Mouse (Mus musculus): ENCODE measurements around the gene Kiss1. TPM values are rescaled to one million over a fixed set of nuclear protein-coding genes. Genes with fewer than 3 reads are reported as not detected.

Kiss1 gene
- polyA plus RNA-seq (2012; rRNA removed) = not detected in 2 replicates

DNA sequence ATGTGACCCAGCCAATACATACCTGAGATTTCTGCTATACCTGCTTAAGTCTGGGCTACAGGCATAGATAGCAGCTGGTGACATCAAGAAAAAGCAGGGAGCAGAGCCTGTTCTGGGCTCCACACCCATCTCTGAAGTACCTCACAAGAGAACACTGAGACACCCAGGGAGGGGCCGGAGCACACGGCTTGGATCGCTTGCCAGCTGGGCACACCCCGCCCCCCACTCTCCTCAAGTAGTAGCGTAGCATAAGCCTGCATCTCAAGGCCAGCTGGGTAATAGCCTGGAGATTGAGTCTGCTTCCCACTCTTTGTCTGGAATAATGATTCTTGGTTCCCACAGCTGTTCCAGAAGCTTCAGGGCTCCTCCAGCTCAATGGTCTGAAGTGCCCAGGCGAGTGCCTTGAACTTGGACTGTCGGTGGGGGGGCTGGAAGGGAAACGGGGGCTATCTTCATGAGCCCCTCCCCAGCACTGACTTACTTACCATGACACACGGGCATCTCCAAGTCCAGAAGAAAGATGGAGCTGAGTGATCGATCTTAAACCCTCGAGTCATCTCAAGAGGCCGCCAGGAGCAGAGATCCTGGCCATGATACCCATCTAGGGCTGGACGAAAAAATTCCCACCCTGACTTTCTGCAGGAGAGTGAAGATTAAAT, at the start of gene Kiss1:
TSS of gene Kiss1 (plus strand) at position 609 of the 659 bp plus-strand sequence.
- TF ChIP-seq POLR2A (IDR thresholded peaks at IDR 0.05; ENCODE audit: borderline replicate concordance, extremely low read depth, insufficient read depth, insufficient read length, poor library complexity, severe bottlenecking) (no peak), CTCF (IDR thresholded peaks at IDR 0.05; ENCODE audit: borderline replicate concordance, extremely low read depth, insufficient read depth, insufficient read length) (no peak)
- peak; percentile 73 for DNase-seq (ENCODE audit: low read depth)

DNA sequence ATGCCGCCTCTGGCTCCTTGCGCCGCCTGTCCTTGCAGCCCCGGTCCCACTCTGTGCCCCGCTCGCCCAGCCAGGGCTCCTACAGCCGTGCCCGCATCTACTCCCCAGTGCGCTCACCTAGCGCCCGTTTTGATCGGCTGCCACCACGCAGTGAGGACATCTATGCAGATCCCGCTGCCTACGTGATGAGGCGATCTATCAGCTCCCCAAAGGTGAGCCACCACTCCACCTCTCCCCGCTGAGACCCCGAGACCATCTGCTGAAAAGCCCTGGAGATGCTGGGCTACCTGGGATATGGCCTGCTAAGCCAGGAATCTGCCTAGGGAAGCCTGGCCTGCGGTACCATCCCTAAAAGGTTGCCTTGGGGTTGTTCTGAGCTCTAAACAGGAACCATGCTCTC, 47.5 kb upstream of the Kiss1 start:
- no peak for TF ChIP-seq POLR2A (IDR thresholded peaks at IDR 0.05; ENCODE audit: borderline replicate concordance, extremely low read depth, insufficient read depth, insufficient read length, poor library complexity, severe bottlenecking)
- no peak for TF ChIP-seq CTCF (IDR thresholded peaks at IDR 0.05; ENCODE audit: borderline replicate concordance, extremely low read depth, insufficient read depth, insufficient read length)
- no peak for DNase-seq (ENCODE audit: low read depth)

DNA sequence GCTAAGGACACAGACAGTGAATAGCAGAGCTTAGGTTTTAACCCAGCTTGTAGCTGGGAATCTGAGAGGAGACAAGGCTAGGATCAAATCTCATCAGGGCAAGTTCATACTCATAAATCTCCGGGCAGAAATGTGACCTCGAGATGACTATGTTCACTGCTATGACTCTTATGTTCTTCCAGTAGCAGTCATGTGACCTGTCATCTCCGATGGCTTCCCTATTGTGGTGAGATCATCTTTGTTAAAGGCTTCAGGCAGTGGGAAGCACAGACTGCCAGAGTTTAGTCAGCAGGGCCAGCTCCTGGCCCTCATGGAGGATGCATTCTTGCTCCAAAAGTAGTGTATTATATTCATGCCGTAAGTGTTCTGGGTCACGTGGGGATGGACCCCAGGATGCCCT, 44.7 kb upstream of the Kiss1 start:
- no peak for TF ChIP-seq CTCF (IDR thresholded peaks at IDR 0.05; ENCODE audit: borderline replicate concordance, extremely low read depth, insufficient read depth, insufficient read length)
- no peak for TF ChIP-seq POLR2A (IDR thresholded peaks at IDR 0.05; ENCODE audit: borderline replicate concordance, extremely low read depth, insufficient read depth, insufficient read length, poor library complexity, severe bottlenecking)
- no peak for DNase-seq (ENCODE audit: low read depth)

DNA sequence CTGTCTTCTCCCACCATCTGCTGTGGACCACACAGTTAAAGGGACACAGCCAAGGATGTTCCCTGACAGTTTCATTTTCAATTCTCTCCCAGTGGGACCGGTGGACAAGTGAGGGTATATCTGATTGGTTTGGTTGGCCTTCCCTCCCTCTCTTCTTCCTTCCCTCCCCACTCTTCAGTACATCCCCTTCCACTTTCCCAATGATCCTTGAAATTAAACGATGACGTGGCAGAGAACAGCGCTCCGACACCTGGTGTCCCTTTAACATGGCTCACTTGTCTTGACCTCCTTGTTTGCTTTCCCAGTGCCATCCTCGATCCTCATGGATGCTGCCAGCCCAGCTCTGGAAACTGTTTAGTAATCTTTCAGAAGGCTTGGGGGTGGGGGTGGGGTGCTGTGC, 43.1 kb upstream of the Kiss1 start:
- TF ChIP-seq POLR2A (IDR thresholded peaks at IDR 0.05; ENCODE audit: borderline replicate concordance, extremely low read depth, insufficient read depth, insufficient read length, poor library complexity, severe bottlenecking) (no peak), CTCF (IDR thresholded peaks at IDR 0.05; ENCODE audit: borderline replicate concordance, extremely low read depth, insufficient read depth, insufficient read length) (no peak)
- no peak for DNase-seq (ENCODE audit: low read depth)

DNA sequence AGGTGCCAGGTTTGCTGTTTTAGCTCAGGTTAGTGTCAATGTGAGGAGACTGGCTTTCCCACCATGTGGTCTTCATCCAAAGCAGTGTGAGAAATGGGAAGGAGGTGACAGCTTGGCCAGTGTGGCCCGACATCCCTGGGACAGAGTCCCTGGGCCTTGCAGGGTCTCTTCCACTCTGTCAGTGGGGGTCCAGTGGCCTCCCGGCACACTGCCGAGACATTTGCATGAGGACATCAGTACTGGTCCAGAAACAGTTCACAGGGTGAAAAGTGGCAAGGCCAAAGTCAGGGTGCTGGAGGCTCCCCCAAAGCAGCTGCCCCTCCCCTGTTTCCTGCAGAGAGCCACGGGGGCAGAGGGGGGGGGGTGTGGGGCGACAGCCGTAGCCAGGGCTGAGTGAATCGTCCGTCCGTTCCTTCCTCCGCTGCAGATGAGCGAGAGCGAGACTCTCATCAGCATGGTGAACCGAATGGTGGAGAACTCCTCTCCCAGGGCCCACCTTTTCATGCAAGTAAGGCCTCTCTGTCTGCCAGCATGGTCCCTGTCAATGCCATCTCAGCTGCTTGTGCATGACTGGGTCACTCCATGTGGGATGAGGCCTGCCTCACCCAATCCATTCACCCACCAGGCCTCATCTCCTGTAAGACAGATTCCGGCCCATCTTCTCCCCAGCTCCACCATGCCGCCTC, 42.6 kb upstream of the Kiss1 start:
- DNase-seq (ENCODE audit: low read depth) = no peak
- TF ChIP-seq POLR2A (IDR thresholded peaks at IDR 0.05; ENCODE audit: borderline replicate concordance, extremely low read depth, insufficient read depth, insufficient read length, poor library complexity, severe bottlenecking) (no peak), CTCF (IDR thresholded peaks at IDR 0.05; ENCODE audit: borderline replicate concordance, extremely low read depth, insufficient read depth, insufficient read length) (no peak)

DNA sequence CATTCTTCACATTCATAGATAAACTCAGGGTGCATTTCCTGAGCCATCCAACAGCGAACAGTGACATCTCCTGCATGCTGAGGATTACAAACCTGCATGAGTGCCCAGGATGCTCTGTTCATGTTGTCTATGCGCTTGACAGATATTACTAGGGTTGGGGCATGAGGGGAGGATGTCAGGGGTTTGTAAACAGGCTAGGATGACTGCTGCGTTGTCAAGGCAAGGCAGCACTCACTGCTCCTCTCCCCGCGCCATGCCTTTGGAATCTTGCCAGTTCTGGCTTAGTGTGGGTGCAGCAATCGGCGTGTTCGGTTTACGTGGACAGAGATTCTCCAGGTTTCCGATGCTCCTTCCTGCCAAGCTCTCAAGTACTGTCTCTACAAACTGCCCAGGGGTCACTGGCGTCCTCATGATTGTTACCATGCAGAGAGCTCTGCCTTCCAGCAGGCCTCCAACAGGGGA, 42.0 kb upstream of the Kiss1 start:
- peak; percentile 42 for DNase-seq (ENCODE audit: low read depth)
- TF ChIP-seq POLR2A (IDR thresholded peaks at IDR 0.05; ENCODE audit: borderline replicate concordance, extremely low read depth, insufficient read depth, insufficient read length, poor library complexity, severe bottlenecking) = no peak
- no peak for TF ChIP-seq CTCF (IDR thresholded peaks at IDR 0.05; ENCODE audit: borderline replicate concordance, extremely low read depth, insufficient read depth, insufficient read length)

DNA sequence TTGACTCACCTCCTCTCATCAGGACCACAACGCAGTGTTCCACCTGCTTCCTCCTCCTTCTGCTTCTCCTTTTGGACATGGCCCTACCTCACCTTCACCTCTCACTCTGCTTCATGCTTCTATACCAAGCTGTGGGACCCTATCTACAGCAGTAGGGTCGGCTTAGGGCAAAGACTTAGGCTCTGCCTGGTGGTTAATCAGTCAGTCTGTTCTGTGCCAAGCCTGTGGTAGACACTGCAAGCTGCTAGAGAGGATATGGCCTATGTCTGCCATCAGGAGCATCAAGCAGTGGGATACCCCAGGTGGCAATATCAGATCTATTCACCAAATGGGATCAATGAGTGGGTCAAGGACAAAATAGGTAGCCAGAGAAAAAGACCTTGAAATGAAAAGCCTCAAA, 41.1 kb upstream of the Kiss1 start:
- no peak for DNase-seq (ENCODE audit: low read depth)
- TF ChIP-seq CTCF (IDR thresholded peaks at IDR 0.05; ENCODE audit: borderline replicate concordance, extremely low read depth, insufficient read depth, insufficient read length) = no peak
- TF ChIP-seq POLR2A (IDR thresholded peaks at IDR 0.05; ENCODE audit: borderline replicate concordance, extremely low read depth, insufficient read depth, insufficient read length, poor library complexity, severe bottlenecking) = no peak

DNA sequence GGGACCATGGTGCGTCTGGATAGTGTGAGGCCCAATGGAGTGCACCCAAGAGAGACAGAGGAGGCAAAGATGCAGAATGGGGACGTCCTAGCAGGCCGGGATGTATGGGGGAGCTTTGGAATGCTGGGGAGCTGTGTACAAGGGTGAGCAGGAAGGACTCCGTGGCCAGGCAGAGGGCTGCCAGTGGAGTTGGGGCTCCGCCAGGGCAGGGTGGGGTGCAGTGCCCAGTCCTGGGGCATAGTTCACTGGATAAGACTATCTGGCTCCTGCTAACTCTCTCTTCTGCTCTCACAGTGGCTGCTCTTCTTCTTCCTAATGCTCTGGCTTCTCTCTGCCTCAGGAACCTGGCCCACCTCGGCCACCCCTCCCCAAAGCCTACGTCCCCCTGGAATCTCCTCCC, 35.8 kb upstream of the Kiss1 start:
- no peak for DNase-seq (ENCODE audit: low read depth)
- no peak for TF ChIP-seq CTCF (IDR thresholded peaks at IDR 0.05; ENCODE audit: borderline replicate concordance, extremely low read depth, insufficient read depth, insufficient read length)
- TF ChIP-seq POLR2A (IDR thresholded peaks at IDR 0.05; ENCODE audit: borderline replicate concordance, extremely low read depth, insufficient read depth, insufficient read length, poor library complexity, severe bottlenecking) = no peak

DNA sequence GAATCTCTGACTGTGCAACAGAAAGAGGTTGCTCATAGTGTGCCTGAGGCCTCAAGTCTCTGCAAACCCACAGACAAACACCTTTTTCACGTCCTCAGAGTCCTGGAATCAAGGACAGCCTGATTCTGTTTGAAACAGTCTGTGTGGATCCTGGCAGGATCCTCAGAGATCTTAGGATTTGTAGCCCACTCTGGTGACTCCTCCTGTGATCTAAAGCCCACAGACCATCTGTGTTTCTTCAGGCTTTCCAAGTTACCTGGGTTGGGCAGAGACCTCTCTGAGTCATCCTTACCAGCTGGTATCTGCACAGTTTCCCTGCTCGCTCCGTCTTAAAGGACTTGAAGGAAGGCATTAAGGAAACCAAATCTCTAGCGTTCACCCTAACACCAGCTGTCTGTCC, 34.6 kb upstream of the Kiss1 start:
- DNase-seq (ENCODE audit: low read depth) = no peak
- TF ChIP-seq POLR2A (IDR thresholded peaks at IDR 0.05; ENCODE audit: borderline replicate concordance, extremely low read depth, insufficient read depth, insufficient read length, poor library complexity, severe bottlenecking) (no peak), CTCF (IDR thresholded peaks at IDR 0.05; ENCODE audit: borderline replicate concordance, extremely low read depth, insufficient read depth, insufficient read length) (no peak)

DNA sequence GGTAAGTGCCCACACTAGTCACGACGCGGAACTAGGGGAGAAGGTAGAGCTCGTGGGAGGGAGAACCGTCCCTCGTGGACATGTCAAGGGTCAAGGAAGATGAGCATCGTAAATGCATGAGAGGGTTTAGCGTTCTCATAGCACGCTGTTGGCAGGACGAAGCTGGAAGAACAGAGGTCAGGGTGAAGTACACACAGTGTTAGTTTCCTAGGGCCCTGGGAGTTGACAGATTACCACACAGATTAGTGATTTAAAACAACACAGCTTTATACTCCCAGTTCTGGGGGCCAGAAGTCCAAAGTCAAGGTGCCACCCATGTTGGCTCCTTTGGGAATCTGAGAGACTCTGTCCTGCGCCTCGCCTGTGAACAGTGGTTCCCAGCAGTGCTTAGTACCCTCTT, 33.8 kb upstream of the Kiss1 start:
- no peak for DNase-seq (ENCODE audit: low read depth)
- TF ChIP-seq POLR2A (IDR thresholded peaks at IDR 0.05; ENCODE audit: borderline replicate concordance, extremely low read depth, insufficient read depth, insufficient read length, poor library complexity, severe bottlenecking) = no peak
- no peak for TF ChIP-seq CTCF (IDR thresholded peaks at IDR 0.05; ENCODE audit: borderline replicate concordance, extremely low read depth, insufficient read depth, insufficient read length)

DNA sequence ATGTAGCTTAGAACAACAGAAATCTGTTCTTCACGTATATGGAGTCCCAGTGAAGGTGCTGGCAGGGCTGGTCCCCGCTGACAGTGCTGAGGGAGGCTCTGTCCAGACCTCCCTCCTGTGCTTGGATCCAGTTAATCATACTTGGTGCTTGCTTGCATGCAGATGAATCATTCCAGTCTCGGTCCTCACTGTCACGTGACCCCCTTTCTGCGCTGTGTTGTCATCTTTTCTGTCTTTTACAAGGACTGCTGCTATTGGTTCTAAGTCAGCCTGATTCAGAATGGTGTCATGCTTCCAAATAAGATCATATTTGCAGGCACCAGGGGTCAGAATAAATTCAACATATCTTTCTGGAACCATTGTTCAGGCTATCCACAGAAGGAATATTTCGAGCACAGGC, 29.8 kb upstream of the Kiss1 start:
- DNase-seq (ENCODE audit: low read depth) = no peak
- TF ChIP-seq POLR2A (IDR thresholded peaks at IDR 0.05; ENCODE audit: borderline replicate concordance, extremely low read depth, insufficient read depth, insufficient read length, poor library complexity, severe bottlenecking) (no peak), CTCF (IDR thresholded peaks at IDR 0.05; ENCODE audit: borderline replicate concordance, extremely low read depth, insufficient read depth, insufficient read length) (no peak)

DNA sequence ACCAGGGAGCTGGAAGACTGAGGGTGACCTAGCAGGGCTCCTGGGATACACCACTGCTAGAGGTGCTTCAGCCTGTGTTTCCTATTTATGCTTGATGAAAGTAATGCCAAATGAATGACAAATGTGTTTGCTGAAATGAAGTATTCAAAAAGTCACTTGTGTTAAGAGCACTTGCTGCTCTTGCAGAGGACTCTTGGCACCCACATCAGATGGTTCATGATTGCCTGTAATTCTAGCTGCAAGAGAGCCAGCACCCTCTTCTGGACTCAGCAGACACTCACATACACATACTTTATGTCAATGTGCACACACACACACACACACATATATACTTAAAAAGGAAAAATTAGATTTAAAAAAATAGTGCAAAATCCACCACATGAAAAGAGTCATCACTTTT, 29.1 kb upstream of the Kiss1 start:
- TF ChIP-seq CTCF (IDR thresholded peaks at IDR 0.05; ENCODE audit: borderline replicate concordance, extremely low read depth, insufficient read depth, insufficient read length) (no peak), POLR2A (IDR thresholded peaks at IDR 0.05; ENCODE audit: borderline replicate concordance, extremely low read depth, insufficient read depth, insufficient read length, poor library complexity, severe bottlenecking) (no peak)

More for the DNA sequence above, 29.1 kb upstream of the Kiss1 start:
- DNase-seq (ENCODE audit: low read depth) = no peak

Data from brain, embryonic 14.5 days (tissue).